Mouse (Mus musculus): ENCODE measurements around the gene Irf2. TPM values are rescaled to one million over a fixed set of nuclear protein-coding genes. Genes with fewer than 3 reads are reported as not detected.
A peak's percentile ranks its signal among the peaks of the same experiment; 100 is the strongest.

Gene Irf2
- total and polyA plus RNA-seq, 2 experiments from 2014 or later: 3.3 to 9.5 TPM

GRCm38 (mm10) chr8:46759562-46759961, 20.0 kb downstream of the Irf2 start:
- Histone ChIP-seq H3K27ac (ENCODE audit: low read depth, low read length) (no peak overlapping the region), H3K9ac (replicated peaks; ENCODE audit: low read length, poor library complexity, severe bottlenecking) (no peak overlapping the region), H3K36me3 (ENCODE audit: insufficient read depth, low read length) (no peaks in the 10 kb centered on the region), H3K9me3 (ENCODE audit: low read length) (no peaks in the 10 kb centered on the region), H3K4me2 (ENCODE audit: low read depth, low read length, poor library complexity, severe bottlenecking) (no peak overlapping the region), H3K27me3 (ENCODE audit: insufficient read depth, low read length) (no peaks in the 10 kb centered on the region), H3K4me1 (ENCODE audit: insufficient read depth, low read length) (no peaks in the 10 kb centered on the region), H3K4me3 (ENCODE audit: low read depth, low read length) (no peak overlapping the region)
- 93% methylated on average over 7 of the region's 7 CpGs for whole genome bisulfite sequencing
- DNase-seq (ENCODE audit: low spot score) (no peak), ATAC-seq (ENCODE audit: low FRiP score) (no peak)
- TF ChIP-seq CTCF (IDR thresholded peaks at IDR 0.05): no peak

DNA sequence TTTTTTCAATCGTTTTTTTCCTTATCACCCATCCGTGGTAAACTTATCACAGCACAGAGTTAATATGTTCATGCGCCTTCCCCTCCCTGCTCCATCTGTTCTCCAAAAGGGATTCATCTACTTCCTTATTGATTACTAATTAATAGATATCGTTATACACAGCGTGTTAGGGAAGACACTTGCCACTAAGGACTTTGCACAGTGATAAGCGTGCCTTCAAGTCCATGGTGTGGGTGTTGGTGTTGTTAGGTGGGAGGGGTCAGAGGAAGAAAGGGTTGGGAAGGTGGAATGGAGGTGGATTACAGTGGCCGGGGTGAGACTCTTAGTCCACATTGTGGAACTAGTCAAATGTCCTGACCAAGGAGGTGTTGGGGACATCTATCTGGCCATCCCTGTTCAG, 21.2 kb downstream of the Irf2 start:
- no peak overlapping the region for H3K4me3 ChIP-seq (ENCODE audit: low read depth, low read length)
- H3K4me2 ChIP-seq (ENCODE audit: low read depth, low read length, poor library complexity, severe bottlenecking): no peak overlapping the region
- WGBS: 97% methylated on average over 7 of the region's 7 CpGs
- H3K27me3 ChIP-seq (ENCODE audit: insufficient read depth, low read length): no peaks in the 10 kb centered on the region
- TF ChIP-seq CTCF (IDR thresholded peaks at IDR 0.05): no peak
- H3K36me3 ChIP-seq (ENCODE audit: insufficient read depth, low read length): no peaks in the 10 kb centered on the region
- DNase-seq (ENCODE audit: low spot score): no peak
- H3K9ac ChIP-seq (replicated peaks; ENCODE audit: low read length, poor library complexity, severe bottlenecking): no peak overlapping the region
- no peak for ATAC-seq (ENCODE audit: low FRiP score)
- no peaks in the 10 kb centered on the region for H3K4me1 ChIP-seq (ENCODE audit: insufficient read depth, low read length)
- no peak overlapping the region for H3K27ac ChIP-seq (ENCODE audit: low read depth, low read length)
- H3K9me3 ChIP-seq (ENCODE audit: low read length): no peaks in the 10 kb centered on the region

DNA sequence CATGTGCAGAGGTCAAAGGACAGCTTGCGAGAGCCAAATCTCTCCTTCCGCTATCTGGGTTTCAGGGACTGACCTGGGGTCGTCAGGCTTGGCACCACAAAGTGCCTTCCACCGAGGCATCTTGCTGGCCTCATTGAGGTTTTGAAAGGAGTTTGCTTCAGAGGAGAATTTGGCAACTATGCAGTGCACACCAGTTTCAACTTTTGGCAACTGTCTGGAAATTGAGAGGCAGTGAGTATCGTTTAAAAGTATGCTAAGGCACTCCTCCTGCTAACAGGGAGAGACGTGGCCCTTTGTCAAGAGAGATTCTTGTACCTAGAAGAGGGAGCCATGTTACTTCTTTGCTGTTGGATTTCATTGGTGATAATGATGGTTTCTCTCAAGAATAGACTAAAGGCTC, 21.9 kb downstream of the Irf2 start:
- no peak for DNase-seq (ENCODE audit: low spot score)
- WGBS: 77% methylated on average over 6 of the region's 6 CpGs
- TF ChIP-seq CTCF (IDR thresholded peaks at IDR 0.05): no peak

DNA sequence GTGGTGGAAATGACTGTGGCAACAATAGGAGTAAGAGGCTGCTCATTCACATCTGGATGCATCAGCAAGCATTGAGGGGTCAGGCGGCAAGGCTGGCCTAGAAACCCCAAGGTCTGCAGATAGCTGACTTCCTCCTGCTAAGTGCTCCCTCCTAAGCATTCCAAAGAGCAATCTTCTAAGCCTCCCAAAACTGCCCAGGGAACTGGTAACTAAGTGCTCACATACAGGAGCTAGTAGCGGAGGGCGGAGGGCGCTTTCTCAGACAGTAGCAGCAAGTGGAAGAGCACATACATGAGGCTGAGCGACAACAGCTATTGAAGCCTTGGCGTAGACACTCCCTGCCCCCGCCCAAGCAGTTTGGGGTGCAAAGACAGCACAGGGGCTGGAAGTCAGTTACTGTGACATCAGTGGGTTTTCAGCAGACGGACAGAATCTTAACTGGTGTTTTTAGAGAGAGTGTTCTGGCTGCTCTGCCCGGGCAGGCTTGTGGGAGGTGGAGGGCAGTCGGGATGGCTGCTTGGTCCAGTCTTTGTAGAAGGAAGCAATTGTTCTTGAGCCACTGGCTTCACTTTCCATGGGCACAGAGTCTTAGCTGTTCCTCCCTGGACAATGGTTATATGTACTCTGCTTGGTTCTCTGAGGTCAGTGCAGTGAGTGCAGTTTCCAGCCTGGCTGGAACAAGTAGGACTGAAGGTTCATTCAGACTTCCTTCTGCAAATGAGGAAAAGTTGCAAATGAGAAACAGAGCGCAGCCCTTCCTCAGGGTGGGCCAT, 30.1 kb downstream of the Irf2 start:
- Histone ChIP-seq H3K27ac (ENCODE audit: low read depth, low read length) (peak overlapping the region; percentile 32; the same call in 1 of the 2 replicates), H3K9me3 (ENCODE audit: low read length) (no peaks in the 10 kb centered on the region), H3K4me1 (ENCODE audit: insufficient read depth, low read length) (no peaks in the 10 kb centered on the region), H3K36me3 (ENCODE audit: insufficient read depth, low read length) (no peaks in the 10 kb centered on the region), H3K27me3 (ENCODE audit: insufficient read depth, low read length) (no peaks in the 10 kb centered on the region), H3K4me3 (ENCODE audit: low read depth, low read length) (no peak overlapping the region), H3K4me2 (ENCODE audit: low read depth, low read length, poor library complexity, severe bottlenecking) (no peak overlapping the region), H3K9ac (replicated peaks; ENCODE audit: low read length, poor library complexity, severe bottlenecking) (no peak overlapping the region)
- DNase-seq (ENCODE audit: low spot score) (peak; percentile 50), ATAC-seq (ENCODE audit: low FRiP score) (peak; percentile 76)
- no peak for TF ChIP-seq CTCF (IDR thresholded peaks at IDR 0.05)
- 64% methylated on average over 11 of the region's 11 CpGs for WGBS

More for the DNA sequence above, 21.9 kb downstream of the Irf2 start:
- no peak for ATAC-seq (ENCODE audit: low FRiP score)
- no peak overlapping the region for H3K4me3 ChIP-seq (ENCODE audit: low read depth, low read length)
- no peak overlapping the region for H3K4me2 ChIP-seq (ENCODE audit: low read depth, low read length, poor library complexity, severe bottlenecking)
- no peak overlapping the region for H3K27ac ChIP-seq (ENCODE audit: low read depth, low read length)
- H3K9ac ChIP-seq (replicated peaks; ENCODE audit: low read length, poor library complexity, severe bottlenecking): no peak overlapping the region
- H3K4me1 ChIP-seq (ENCODE audit: insufficient read depth, low read length): no peaks in the 10 kb centered on the region
- H3K9me3 ChIP-seq (ENCODE audit: low read length): no peaks in the 10 kb centered on the region
- H3K36me3 ChIP-seq (ENCODE audit: insufficient read depth, low read length): no peaks in the 10 kb centered on the region
- no peaks in the 10 kb centered on the region for H3K27me3 ChIP-seq (ENCODE audit: insufficient read depth, low read length)

GRCm38 (mm10) chr8:46770905-46771516, 31.5 kb downstream of the Irf2 start:
- no peak overlapping the region for H3K4me2 ChIP-seq (ENCODE audit: low read depth, low read length, poor library complexity, severe bottlenecking)
- H3K27me3 ChIP-seq (ENCODE audit: insufficient read depth, low read length): no peaks in the 10 kb centered on the region
- WGBS: 17% methylated on average over 7 of the region's 7 CpGs
- no peak for DNase-seq (ENCODE audit: low spot score)
- no peak for ATAC-seq (ENCODE audit: low FRiP score)
- H3K9me3 ChIP-seq (ENCODE audit: low read length): no peaks in the 10 kb centered on the region
- H3K4me3 ChIP-seq (ENCODE audit: low read depth, low read length): no peak overlapping the region
- H3K36me3 ChIP-seq (ENCODE audit: insufficient read depth, low read length): no peaks in the 10 kb centered on the region
- no peak overlapping the region for H3K9ac ChIP-seq (replicated peaks; ENCODE audit: low read length, poor library complexity, severe bottlenecking)
- H3K4me1 ChIP-seq (ENCODE audit: insufficient read depth, low read length): no peaks in the 10 kb centered on the region
- no peak overlapping the region for H3K27ac ChIP-seq (ENCODE audit: low read depth, low read length)
- TF ChIP-seq CTCF (IDR thresholded peaks at IDR 0.05): no peak

DNA sequence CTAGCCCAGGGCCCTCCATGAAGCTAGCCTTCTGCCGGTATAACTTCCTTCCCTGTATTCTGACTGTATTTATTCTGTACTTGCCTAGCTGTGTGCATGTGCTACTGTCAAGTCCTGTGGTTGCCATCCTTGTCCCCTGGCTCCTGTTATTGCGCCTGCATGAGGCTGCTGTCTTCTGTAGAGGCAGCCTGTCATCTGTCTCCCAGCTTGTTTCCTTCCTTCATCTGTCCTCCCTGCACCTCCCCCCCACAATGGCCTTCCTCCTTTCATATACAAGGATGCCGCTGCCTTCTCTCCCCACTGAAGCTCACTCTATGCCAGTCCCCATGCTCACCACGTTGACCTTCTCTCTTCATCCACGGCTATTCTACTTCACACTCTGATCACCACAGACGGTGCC, 33.3 kb downstream of the Irf2 start:
- no peak overlapping the region for H3K4me2 ChIP-seq (ENCODE audit: low read depth, low read length, poor library complexity, severe bottlenecking)
- WGBS: 88% methylated on average over 6 of the region's 6 CpGs
- no peak for TF ChIP-seq CTCF (IDR thresholded peaks at IDR 0.05)

More for the DNA sequence above, 33.3 kb downstream of the Irf2 start:
- H3K4me3 ChIP-seq (ENCODE audit: low read depth, low read length): no peak overlapping the region
- no peaks in the 10 kb centered on the region for H3K4me1 ChIP-seq (ENCODE audit: insufficient read depth, low read length)
- DNase-seq (ENCODE audit: low spot score): no peak
- no peak overlapping the region for H3K9ac ChIP-seq (replicated peaks; ENCODE audit: low read length, poor library complexity, severe bottlenecking)
- no peaks in the 10 kb centered on the region for H3K9me3 ChIP-seq (ENCODE audit: low read length)
- H3K36me3 ChIP-seq (ENCODE audit: insufficient read depth, low read length): no peaks in the 10 kb centered on the region
- ATAC-seq (ENCODE audit: low FRiP score): no peak
- H3K27me3 ChIP-seq (ENCODE audit: insufficient read depth, low read length): no peaks in the 10 kb centered on the region
- no peak overlapping the region for H3K27ac ChIP-seq (ENCODE audit: low read depth, low read length)

Measured in midbrain, postnatal 0 days (tissue).